Mouse (Mus musculus) midbrain, embryonic 15.5 days (tissue): ENCODE data around the gene Fam155a. TPM values are rescaled to one million over a fixed set of nuclear protein-coding genes. Genes with fewer than 3 reads are reported as not detected.

ENCODE experiments used
- ATAC-seq: fragments of 200-750 bp; cut with Nextera tagmentation; replicated peaks from 2 replicates; pipeline ENCODE4 v1.8.0; 2017; ENCODE audit warnings: moderate TSS enrichment
- H3K27ac ChIP-seq: fragments of 300-500 bp; sonication (generic); 2 replicates; pipeline ENCODE4 v1.5.1; 2015; ENCODE audit warnings: mild to moderate bottlenecking, inconsistent platforms
- H3K27me3 ChIP-seq: fragments of 300-500 bp; sonication (generic); replicated peaks from 2 replicates; pipeline ENCODE4 v1.6.1; 2015; ENCODE audit warnings: inconsistent platforms
- H3K36me3 ChIP-seq: fragments of 300-500 bp; sonication (generic); replicated peaks from 2 replicates; pipeline ENCODE4 v1.6.1; 2015; ENCODE audit warnings: inconsistent platforms
- H3K4me1 ChIP-seq: fragments of 300-500 bp; sonication (generic); 2 replicates; pipeline ENCODE4 v1.6.1; 2015; ENCODE audit warnings: inconsistent platforms
- H3K4me2 ChIP-seq: fragments of 300-500 bp; sonication (generic); 2 replicates; pipeline ENCODE4 v1.6.1; 2015; ENCODE audit warnings: inconsistent platforms, mild to moderate bottlenecking, moderate library complexity
- H3K4me3 ChIP-seq: fragments of 300-500 bp; sonication (generic); 2 replicates; pipeline ENCODE4 v1.5.1; 2015; ENCODE audit warnings: mild to moderate bottlenecking, inconsistent platforms
- H3K9ac ChIP-seq: fragments of 300-500 bp; sonication (generic); 2 replicates; pipeline ENCODE4 v1.6.1; 2015; ENCODE audit warnings: mild to moderate bottlenecking, inconsistent platforms
- H3K9me3 ChIP-seq: fragments of 300-500 bp; sonication (generic); 2 replicates; pipeline ENCODE4 v1.6.1; 2016; ENCODE audit warnings: inconsistent platforms
- WGBS: fragments of 180-500 bp; shearing (Covaris S2); methylation state at CpG from one replicate; pipeline ENCODE4 v1.1.7; 2015; ENCODE audit warnings: mixed read lengths; 5-methylcytosine and 5-hydroxymethylcytosine counted together
- polyA plus RNA-seq: library from polyadenylated mRNA; unstranded; fragments of >200 nt; fragmentation: Nextera tagmentation; extraction: Ambion mirVana; gene quantifications from 2 replicates; pipeline ENCODE4 v1.2.1, GENCODE M21; 2015

Gene Fam155a
- polyA plus RNA-seq, 1 experiment from 2014 or later, result 32.8 TPM

- no peak overlapping the region for H3K4me3 ChIP-seq
- ATAC-seq, result no peak
- no peaks in the 10 kb centered on the region for H3K27me3 ChIP-seq
These were observed 588.5 kb downstream of the Fam155a start for GRCm38 (mm10) chr8:9182461-9182860.

GRCm38 (mm10) chr8:9180686-9181315 is 590.2 kb downstream of the Fam155a start:
- no peak overlapping the region for H3K4me2 ChIP-seq
- no peak for ATAC-seq
- H3K9ac ChIP-seq, result no peak overlapping the region
- no peak overlapping the region for H3K4me3 ChIP-seq
- H3K27me3 ChIP-seq, result no peaks in the 10 kb centered on the region
- no peak overlapping the region for H3K27ac ChIP-seq
- 89% methylated on average over 17 of the region's 17 CpGs for WGBS
- no peaks in the 10 kb centered on the region for H3K4me1 ChIP-seq
- no peaks in the 10 kb centered on the region for H3K9me3 ChIP-seq
- H3K36me3 ChIP-seq, result no peaks in the 10 kb centered on the region

More at GRCm38 (mm10) chr8:9182461-9182860, 588.5 kb downstream of the Fam155a start:
- Histone ChIP-seq H3K9me3 (no peaks in the 10 kb centered on the region), H3K36me3 (no peaks in the 10 kb centered on the region), H3K4me1 (no peaks in the 10 kb centered on the region), H3K4me2 (no peak overlapping the region), H3K9ac (no peak overlapping the region), H3K27ac (no peak overlapping the region)
- 67% methylated on average over 7 of the region's 7 CpGs for WGBS

GRCm38 (mm10) chr8:9176974-9177373 is 594.0 kb downstream of the Fam155a start:
- Histone ChIP-seq H3K9ac (no peak overlapping the region), H3K4me2 (no peak overlapping the region), H3K27me3 (no peaks in the 10 kb centered on the region), H3K4me3 (no peak overlapping the region), H3K9me3 (no peaks in the 10 kb centered on the region), H3K36me3 (no peaks in the 10 kb centered on the region), H3K27ac (no peak overlapping the region), H3K4me1 (no peaks in the 10 kb centered on the region)
- 36% methylated on average over 7 of the region's 7 CpGs for WGBS
- ATAC-seq, result no peak

- Histone ChIP-seq H3K27ac (no peak overlapping the region), H3K9ac (no peak overlapping the region), H3K4me1 (no peaks in the 10 kb centered on the region), H3K4me3 (no peak overlapping the region), H3K36me3 (no peaks in the 10 kb centered on the region), H3K4me2 (no peak overlapping the region), H3K9me3 (no peaks in the 10 kb centered on the region), H3K27me3 (no peaks in the 10 kb centered on the region)
- 0 out of 2 replicates have a peak, but pooled peaks have one; percentile 33 for ATAC-seq
- WGBS, result 33% methylated on average over 9 of the region's 9 CpGs
These were observed 595.9 kb downstream of the Fam155a start for GRCm38 (mm10) chr8:9174865-9175565.

GRCm38 (mm10) chr8:9171848-9172247 is 599.1 kb downstream of the Fam155a start:
- Histone ChIP-seq H3K4me2 (no peak overlapping the region), H3K27ac (no peak overlapping the region), H3K9me3 (no peaks in the 10 kb centered on the region), H3K4me1 (peaks cover 3% of the 10 kb centered on the region; the same call in 1 of the 2 replicates), H3K4me3 (no peak overlapping the region), H3K27me3 (no peaks in the 10 kb centered on the region), H3K36me3 (no peaks in the 10 kb centered on the region), H3K9ac (no peak overlapping the region)
- 87% methylated on average over 5 of the region's 5 CpGs for WGBS
- ATAC-seq, result no peak

- H3K4me2 ChIP-seq, result no peak overlapping the region
- H3K4me3 ChIP-seq, result no peak overlapping the region
- no peaks in the 10 kb centered on the region for H3K27me3 ChIP-seq
- H3K27ac ChIP-seq, result no peak overlapping the region
- no peak overlapping the region for H3K9ac ChIP-seq
- ATAC-seq, result peak; percentile 78
- peaks cover 3% of the 10 kb centered on the region; the same call in 1 of the 2 replicates for H3K4me1 ChIP-seq
- WGBS, result 51% methylated on average over 10 of the region's 10 CpGs
- H3K36me3 ChIP-seq, result no peaks in the 10 kb centered on the region
- no peaks in the 10 kb centered on the region for H3K9me3 ChIP-seq
These were observed 603.0 kb downstream of the Fam155a start for GRCm38 (mm10) chr8:9167995-9168394.

GRCm38 (mm10) chr8:9161606-9162005 is 609.4 kb downstream of the Fam155a start:
- H3K4me2 ChIP-seq, result no peak overlapping the region
- H3K9ac ChIP-seq, result no peak overlapping the region
- ATAC-seq, result no peak
- no peaks in the 10 kb centered on the region for H3K27me3 ChIP-seq
- H3K36me3 ChIP-seq, result no peaks in the 10 kb centered on the region
- H3K27ac ChIP-seq, result no peak overlapping the region
- WGBS, result 87% methylated on average over 4 of the region's 4 CpGs
- H3K4me3 ChIP-seq, result no peak overlapping the region
- no peaks in the 10 kb centered on the region for H3K9me3 ChIP-seq
- H3K4me1 ChIP-seq, result peaks cover 32% of the 10 kb centered on the region

- peaks cover 32% of the 10 kb centered on the region for H3K4me1 ChIP-seq
- no peak overlapping the region for H3K4me3 ChIP-seq
- peak overlapping the region; percentile 64; the same call in 1 of the 2 replicates for H3K27ac ChIP-seq
- 68% methylated on average over 7 of the region's 7 CpGs for WGBS
- no peak overlapping the region for H3K9ac ChIP-seq
- H3K4me2 ChIP-seq, result no peak overlapping the region
- H3K36me3 ChIP-seq, result no peaks in the 10 kb centered on the region
- H3K27me3 ChIP-seq, result no peaks in the 10 kb centered on the region
- ATAC-seq, result no peak
- no peaks in the 10 kb centered on the region for H3K9me3 ChIP-seq
These were observed 611.6 kb downstream of the Fam155a start for GRCm38 (mm10) chr8:9159322-9159721.

- 43% methylated on average over 13 of the region's 13 CpGs for WGBS
- Histone ChIP-seq H3K4me1 (peaks cover 32% of the 10 kb centered on the region), H3K27ac (peak overlapping the region; percentile 64), H3K9ac (peak overlapping the region; percentile 5; the same call in 1 of the 2 replicates), H3K4me3 (no peak overlapping the region), H3K27me3 (no peaks in the 10 kb centered on the region), H3K36me3 (no peaks in the 10 kb centered on the region), H3K4me2 (peak overlapping the region; percentile 24; the same call in 1 of the 2 replicates), H3K9me3 (no peaks in the 10 kb centered on the region)
- peak; percentile 65 for ATAC-seq
These were observed 612.3 kb downstream of the Fam155a start for GRCm38 (mm10) chr8:9158652-9159051.

GRCm38 (mm10) chr8:9157141-9157781 is 613.7 kb downstream of the Fam155a start:
- no peaks in the 10 kb centered on the region for H3K36me3 ChIP-seq
- ATAC-seq, result peak; percentile 53; the same call in 1 of the 2 replicates
- no peaks in the 10 kb centered on the region for H3K27me3 ChIP-seq
- H3K9ac ChIP-seq, result peak overlapping the region; percentile 33; the same call in 1 of the 2 replicates
- no peaks in the 10 kb centered on the region for H3K9me3 ChIP-seq
- peak overlapping the region; percentile 29; the same call in 1 of the 2 replicates for H3K4me2 ChIP-seq
- H3K4me1 ChIP-seq, result peaks cover 32% of the 10 kb centered on the region
- H3K4me3 ChIP-seq, result no peak overlapping the region
- H3K27ac ChIP-seq, result peak overlapping the region; percentile 53
- WGBS, result 4% methylated on average over 23 of the region's 23 CpGs
